Mouse (Mus musculus): ENCODE data around the gene Fahd2a.

Gene Fahd2a

GRCm38 (mm10) chr2:127390352-127390751 is 54.0 kb downstream of the Fahd2a start:
- POLR2A ChIA-PET, result no interaction called here
- CTCF ChIA-PET, result interaction anchor here in 2 of 4 experiments (0.7 to 1.3 kb wide), 2 partner anchors 27 to 49 kb away, joined by 3 to 5 read pairs; partner anchors contain the start of gene Adra2b (in 1 of the 2)

- CTCF ChIA-PET, result interaction anchor here in 1 of 4 experiments (0.5 kb wide), 1 partner anchor 275 kb away, joined by 3 read pairs; no protein-coding TSS in a partner anchor
- POLR2A ChIA-PET, result interaction anchor here in 3 of 4 experiments (0.5 to 0.6 kb wide), 3 partner anchors 13 to 106 kb away, joined by 3 to 5 read pairs (median 3); no protein-coding TSS in a partner anchor
Measured at GRCm38 (mm10) chr2:127387521-127387920, 56.8 kb downstream of the Fahd2a start.

Measured in embryonic stem cell, embryonic (primary cell).